Mouse (Mus musculus) midbrain, embryonic 16.5 days (tissue): Measurements from ENCODE around the gene Gpsm2. TPM values are rescaled to one million over a fixed set of nuclear protein-coding genes. Genes with fewer than 3 reads are reported as not detected.
"Not testable (repeated sequence)": the region's sequence is repeated elsewhere in the genome, so short reads cannot be mapped to it uniquely, and the experiment has no call there.

Source experiments
- ATAC-seq: fragments of 200-750 bp; cut with Nextera tagmentation; 2 replicates; pipeline ENCODE4 v1.8.0; 2017; ENCODE audit warnings: moderate TSS enrichment
- H3K27ac ChIP-seq: fragments of 300-500 bp; sonication (generic); 2 replicates; pipeline ENCODE4 v1.5.1; 2014; ENCODE audit warnings: mild to moderate bottlenecking, low read length, mixed read lengths
- H3K27me3 ChIP-seq: fragments of 300-500 bp; sonication (generic); 2 replicates; pipeline ENCODE4 v1.6.1; 2014; ENCODE audit warnings: low read depth, low read length, mixed read lengths; ENCODE audit not compliant: control insufficient read depth, insufficient read depth
- H3K36me3 ChIP-seq: fragments of 300-500 bp; sonication (generic); 2 replicates; pipeline ENCODE4 v1.6.1; 2014; ENCODE audit warnings: mild to moderate bottlenecking, low read length, moderate library complexity, mixed read lengths; ENCODE audit not compliant: control insufficient read depth, insufficient read depth
- H3K4me1 ChIP-seq: fragments of 300-500 bp; sonication (generic); 2 replicates; pipeline ENCODE4 v1.6.1; 2014; ENCODE audit warnings: mild to moderate bottlenecking, low read length, mixed read lengths; ENCODE audit not compliant: control insufficient read depth, insufficient read depth
- H3K4me2 ChIP-seq: fragments of 300-500 bp; sonication (generic); 2 replicates; pipeline ENCODE4 v1.6.1; 2014; ENCODE audit warnings: mild to moderate bottlenecking, low read length, mixed read lengths
- H3K4me3 ChIP-seq: fragments of 300-500 bp; sonication (generic); 2 replicates; pipeline ENCODE4 v1.5.1; 2014; ENCODE audit warnings: low read depth, mild to moderate bottlenecking, low read length, moderate library complexity, mixed read lengths
- H3K9ac ChIP-seq: fragments of 300-500 bp; sonication (generic); 2 replicates; pipeline ENCODE4 v1.6.1; 2014; ENCODE audit warnings: low read depth, low read length, mixed read lengths
- H3K9me3 ChIP-seq: fragments of 300-500 bp; sonication (generic); replicated peaks from 2 replicates; pipeline ENCODE4 v1.6.1; 2014; ENCODE audit warnings: mild to moderate bottlenecking, low read length, mixed read lengths; ENCODE audit not compliant: control insufficient read depth, poor library complexity, severe bottlenecking
- WGBS: fragments of 180-500 bp; shearing (Covaris S2); extraction: QIAGEN DNeasy Blood & Tissue Kit; methylation state at CpG from one replicate; pipeline ENCODE4 v1.1.7; 2014; 5-methylcytosine and 5-hydroxymethylcytosine counted together
- polyA plus RNA-seq: library from polyadenylated mRNA; unstranded; fragments of >200 nt; fragmentation: Nextera tagmentation; extraction: Ambion mirVana; gene quantifications from 2 replicates; pipeline ENCODE4 v1.2.1, GENCODE M21; 2015

Gpsm2 gene
- polyA plus RNA-seq, 1 experiment from 2014 or later: 16.6 TPM

GRCm38 (mm10) chr3:108689446-108689845, 32.7 kb downstream of the Gpsm2 start:
- Histone ChIP-seq H3K4me2 (no peak overlapping the region), H3K4me1 (no peaks in the 10 kb centered on the region), H3K27ac (no peak overlapping the region), H3K36me3 (no peaks in the 10 kb centered on the region), H3K9ac (no peak overlapping the region), H3K27me3 (no peaks in the 10 kb centered on the region), H3K9me3 (no peaks in the 10 kb centered on the region), H3K4me3 (no peak overlapping the region)
- no peak for ATAC-seq
- 81% methylated on average over 8 of the region's 8 CpGs for WGBS

GRCm38 (mm10) chr3:108689015-108689441, 33.1 kb downstream of the Gpsm2 start:
- Histone ChIP-seq H3K27ac (no peak overlapping the region), H3K9ac (no peak overlapping the region), H3K9me3 (no peaks in the 10 kb centered on the region), H3K4me3 (no peak overlapping the region), H3K4me1 (no peaks in the 10 kb centered on the region), H3K4me2 (no peak overlapping the region), H3K27me3 (no peaks in the 10 kb centered on the region), H3K36me3 (no peaks in the 10 kb centered on the region)
- ATAC-seq: peak; percentile 62
- 62% methylated on average over 6 of the region's 6 CpGs for WGBS

GRCm38 (mm10) chr3:108685701-108686100, 36.4 kb downstream of the Gpsm2 start:
- 96% methylated on average over 7 of the region's 7 CpGs for WGBS
- no peak overlapping the region for H3K4me2 ChIP-seq
- H3K4me1 ChIP-seq: no peaks in the 10 kb centered on the region
- H3K9ac ChIP-seq: no peak overlapping the region
- H3K36me3 ChIP-seq: no peaks in the 10 kb centered on the region; the same call in 1 of the 2 replicates
- no peaks in the 10 kb centered on the region for H3K9me3 ChIP-seq
- ATAC-seq: no peak
- H3K27ac ChIP-seq: no peak overlapping the region
- no peaks in the 10 kb centered on the region for H3K27me3 ChIP-seq
- no peak overlapping the region for H3K4me3 ChIP-seq

DNA sequence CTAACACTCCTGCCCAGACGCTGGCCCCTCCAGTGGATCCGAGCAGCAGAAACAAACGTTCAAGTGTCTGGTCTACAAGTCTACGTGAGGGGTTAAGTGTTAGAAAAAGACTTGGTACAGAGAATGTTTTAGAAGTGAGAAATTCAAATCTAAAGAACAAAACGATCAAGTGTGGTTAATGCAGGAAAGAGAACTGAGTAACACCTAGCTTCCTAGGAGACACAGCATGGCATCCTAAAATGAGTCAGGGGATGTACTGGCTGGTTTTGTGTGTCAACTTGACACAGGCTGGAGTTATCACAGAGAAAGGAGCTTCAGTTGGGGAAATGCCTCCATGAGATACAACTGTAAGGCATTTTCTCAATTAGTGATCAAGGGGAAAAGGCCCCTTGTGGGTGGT, 38.5 kb downstream of the Gpsm2 start:
- ATAC-seq, H3K4me3 ChIP-seq, H3K9me3 ChIP-seq, H3K4me1 ChIP-seq, H3K9ac ChIP-seq, H3K36me3 ChIP-seq, H3K4me2 ChIP-seq, H3K27ac ChIP-seq, H3K27me3 ChIP-seq: not testable (repeated sequence)
- 97% methylated on average over 5 of the region's 5 CpGs for WGBS

- Histone ChIP-seq H3K4me3 (no peak overlapping the region), H3K27me3 (no peaks in the 10 kb centered on the region), H3K36me3 (peaks cover 15% of the 10 kb centered on the region), H3K4me2 (no peak overlapping the region), H3K9me3 (no peaks in the 10 kb centered on the region), H3K4me1 (no peaks in the 10 kb centered on the region), H3K9ac (no peak overlapping the region), H3K27ac (no peak overlapping the region)
- no peak for ATAC-seq
- WGBS: 85% methylated on average over 4 of the region's 4 CpGs
Observed at GRCm38 (mm10) chr3:108681004-108681403, 41.1 kb downstream of the Gpsm2 start.

DNA sequence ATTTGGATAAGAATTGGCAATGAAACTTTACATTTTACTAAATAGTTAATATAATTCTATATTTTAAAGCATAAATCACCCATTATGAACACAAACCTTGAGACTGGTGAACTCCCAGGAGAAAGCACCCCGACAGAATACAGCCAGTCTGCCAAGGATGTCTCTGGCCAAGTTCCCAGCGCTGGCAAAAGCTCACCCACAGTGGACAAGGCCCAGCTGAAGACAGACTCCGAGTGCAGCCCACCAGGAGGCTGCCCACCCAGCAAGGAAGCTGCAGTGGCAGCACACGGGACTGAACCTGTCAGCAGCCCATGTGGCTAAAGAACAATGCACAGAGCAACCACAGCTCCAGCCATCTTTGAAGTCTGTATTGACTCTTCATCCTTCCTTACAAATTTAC, 45.5 kb downstream of the Gpsm2 start:
- H3K9me3 ChIP-seq: no peaks in the 10 kb centered on the region
- H3K27me3 ChIP-seq: no peaks in the 10 kb centered on the region
- H3K9ac ChIP-seq: no peak overlapping the region
- no peak overlapping the region for H3K4me2 ChIP-seq
- ATAC-seq: no peak
- no peak overlapping the region for H3K27ac ChIP-seq
- peaks cover 37% of the 10 kb centered on the region for H3K36me3 ChIP-seq
- H3K4me3 ChIP-seq: no peak overlapping the region
- H3K4me1 ChIP-seq: no peaks in the 10 kb centered on the region
- 77% methylated on average over 4 of the region's 4 CpGs for WGBS

- Histone ChIP-seq H3K4me3 (no peak overlapping the region), H3K9ac (no peak overlapping the region), H3K27me3 (no peaks in the 10 kb centered on the region), H3K4me2 (no peak overlapping the region), H3K9me3 (no peaks in the 10 kb centered on the region), H3K36me3 (peaks cover 25% of the 10 kb centered on the region), H3K27ac (no peak overlapping the region), H3K4me1 (no peaks in the 10 kb centered on the region)
- no peak for ATAC-seq
- 86% methylated on average over 1 of the region's 1 CpGs for WGBS
Observed at GRCm38 (mm10) chr3:108660941-108661340, 61.2 kb downstream of the Gpsm2 start.

DNA sequence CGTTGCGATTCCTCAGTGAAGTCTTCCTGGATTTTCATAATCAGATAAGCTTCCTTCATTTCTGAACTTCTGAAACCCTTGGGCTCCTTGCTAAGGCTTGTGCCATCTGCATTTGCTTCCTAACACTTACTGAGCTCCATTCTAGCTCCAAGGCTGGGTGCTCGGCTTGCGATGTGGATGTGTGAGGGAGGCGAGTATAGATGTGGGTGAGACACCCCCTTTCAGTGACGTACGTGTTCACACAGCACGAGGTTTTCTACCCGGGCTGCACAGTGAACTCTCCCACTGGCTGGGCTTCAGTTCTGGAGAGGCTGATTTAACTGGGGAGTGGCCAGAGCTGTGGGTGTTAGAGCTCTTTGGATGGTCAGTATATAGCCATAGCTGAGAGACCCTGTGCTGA, 63.5 kb downstream of the Gpsm2 start:
- Histone ChIP-seq H3K27me3 (no peaks in the 10 kb centered on the region), H3K36me3 (peaks cover 20% of the 10 kb centered on the region), H3K4me3 (no peak overlapping the region), H3K4me1 (peaks cover 10% of the 10 kb centered on the region), H3K9me3 (no peaks in the 10 kb centered on the region), H3K4me2 (no peak overlapping the region), H3K9ac (no peak overlapping the region), H3K27ac (no peak overlapping the region)
- no peak for ATAC-seq
- 97% methylated on average over 9 of the region's 9 CpGs for WGBS

DNA sequence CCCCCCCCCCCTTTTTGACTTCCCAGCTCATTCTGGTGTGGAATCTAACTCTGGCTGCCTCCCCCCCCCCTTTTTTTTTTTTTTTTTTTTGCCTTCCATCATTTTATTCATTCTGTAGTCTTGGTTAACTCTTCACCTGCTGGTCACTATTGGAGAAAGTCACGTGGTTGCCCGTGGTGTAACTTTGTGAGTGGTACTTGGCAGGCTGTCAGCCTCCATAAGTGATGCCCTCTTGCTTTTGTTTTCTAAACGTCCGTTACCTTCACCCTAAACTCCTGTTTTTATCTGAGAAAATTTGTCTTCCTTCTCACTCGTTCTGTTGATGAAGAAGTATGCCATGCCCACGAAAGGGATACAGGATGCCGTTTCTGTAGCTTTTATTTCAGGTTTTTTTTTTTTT, 66.6 kb downstream of the Gpsm2 start:
- Histone ChIP-seq H3K9me3 (no peaks in the 10 kb centered on the region), H3K36me3 (no peaks in the 10 kb centered on the region), H3K4me1 (peaks cover 10% of the 10 kb centered on the region), H3K9ac (no peak overlapping the region), H3K27me3 (no peaks in the 10 kb centered on the region), H3K4me3 (no peak overlapping the region), H3K4me2 (no peak overlapping the region), H3K27ac (no peak overlapping the region)
- ATAC-seq: no peak
- 84% methylated on average over 7 of the region's 7 CpGs for WGBS

DNA sequence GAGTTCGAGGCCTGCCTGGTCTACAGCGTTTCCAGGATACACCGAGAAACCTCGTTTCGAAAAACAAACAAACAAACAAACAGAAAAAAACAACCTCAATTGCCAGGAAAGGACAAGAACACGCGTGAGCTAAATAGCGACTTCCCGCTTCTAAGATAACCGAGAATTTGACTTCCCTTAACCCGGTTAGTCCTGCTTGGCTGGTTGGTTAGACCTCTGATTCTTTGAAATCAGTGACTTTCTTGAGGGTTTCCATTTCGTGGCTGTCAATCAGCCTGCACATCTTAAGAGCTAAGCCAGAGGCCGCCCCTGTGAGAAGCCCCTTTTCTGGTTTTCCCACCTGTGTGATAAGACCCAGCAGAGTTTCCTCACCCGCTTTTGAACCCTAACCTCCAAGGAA, 67.5 kb downstream of the Gpsm2 start:
- peak overlapping the region; percentile 59 for H3K4me2 ChIP-seq
- whole genome bisulfite sequencing: 28% methylated on average over 14 of the region's 14 CpGs
- no peaks in the 10 kb centered on the region for H3K9me3 ChIP-seq
- no peak overlapping the region for H3K27ac ChIP-seq
- peaks cover 10% of the 10 kb centered on the region for H3K4me1 ChIP-seq
- no peak for ATAC-seq
- peak overlapping the region; percentile 89 for H3K9ac ChIP-seq
- no peaks in the 10 kb centered on the region for H3K27me3 ChIP-seq
- H3K4me3 ChIP-seq: peak overlapping the region; percentile 85
- no peaks in the 10 kb centered on the region for H3K36me3 ChIP-seq
